ENCODE assay signal across 8 mouse cellular contexts in genomic region chr8:117802299-117802689, GRCm38 (mm10). TPM values are rescaled to one million over a fixed set of nuclear protein-coding genes. Genes with fewer than 3 reads are reported as not detected.
DNase-seq lines count a peak whose midpoint lies in the region; ATAC-seq lines count a peak whose summit lies in the region.

No protein-coding gene starts in this region.

- H3K9me3 ChIP-seq in neural tube, embryonic 11.5 days (ENCODE audit: control insufficient read depth, low read length): no peaks in the 10 kb centered on the region
- H3K9me3 ChIP-seq in intestine, embryonic 15.5 days: no peaks in the 10 kb centered on the region
- H3K9me3 ChIP-seq in midbrain, embryonic 15.5 days: no peaks in the 10 kb centered on the region

- 3% methylated on average over 11 of the region's 11 CpGs for WGBS in neural tube, embryonic 11.5 days
- WGBS in intestine, embryonic 15.5 days: 1% methylated on average over 11 of the region's 11 CpGs
- WGBS in midbrain, embryonic 15.5 days: 3% methylated on average over 11 of the region's 11 CpGs

- H3K27me3 ChIP-seq in neural tube, embryonic 11.5 days (ENCODE audit: control insufficient read depth, insufficient read depth, low read length): no peaks in the 10 kb centered on the region
- no peaks in the 10 kb centered on the region for H3K27me3 ChIP-seq in intestine, embryonic 15.5 days (replicated peaks)
- no peaks in the 10 kb centered on the region for H3K27me3 ChIP-seq in midbrain, embryonic 15.5 days (replicated peaks)

- no peaks in the 10 kb centered on the region for H3K36me3 ChIP-seq in neural tube, embryonic 11.5 days (ENCODE audit: control insufficient read depth, insufficient read depth, low read length)
- H3K36me3 ChIP-seq in intestine, embryonic 15.5 days: 0 out of 2 replicates have a peak, but pooled peaks cover 3% of the 10 kb centered on the region
- no peaks in the 10 kb centered on the region for H3K36me3 ChIP-seq in midbrain, embryonic 15.5 days (replicated peaks)

- peak overlapping the region; percentile 19 for H3K9ac ChIP-seq in neural tube, embryonic 11.5 days (ENCODE audit: low read length)
- H3K9ac ChIP-seq in intestine, embryonic 15.5 days: peak overlapping the region; percentile 52
- peak overlapping the region; percentile 84 for H3K9ac ChIP-seq in midbrain, embryonic 15.5 days

- 0 out of 2 replicates have a peak overlapping the region, but pooled peaks have one; percentile 1 for H3K27ac ChIP-seq in neural tube, embryonic 11.5 days (ENCODE audit: low read depth, low read length)
- peak overlapping the region; percentile 88 for H3K27ac ChIP-seq in intestine, embryonic 15.5 days
- peak overlapping the region; percentile 88 for H3K27ac ChIP-seq in midbrain, embryonic 15.5 days

- H3K4me1 ChIP-seq in neural tube, embryonic 11.5 days (ENCODE audit: control insufficient read depth, insufficient read depth, low read length): peaks cover 6% of the 10 kb centered on the region; the same call in 1 of the 2 replicates
- peaks cover 22% of the 10 kb centered on the region for H3K4me1 ChIP-seq in intestine, embryonic 15.5 days (replicated peaks)
- H3K4me1 ChIP-seq in midbrain, embryonic 15.5 days: peaks cover 16% of the 10 kb centered on the region

- peak overlapping the region; percentile 76 for H3K4me3 ChIP-seq in neural tube, embryonic 11.5 days (ENCODE audit: low read depth, low read length)
- H3K4me3 ChIP-seq in intestine, embryonic 15.5 days (replicated peaks): peak overlapping the region; percentile 84
- H3K4me3 ChIP-seq in midbrain, embryonic 15.5 days: peak overlapping the region; percentile 93

- peak; percentile 66 for ATAC-seq in neural tube, embryonic 11.5 days (ENCODE audit: insufficient read depth, low FRiP score, low TSS enrichment)
- ATAC-seq in intestine, embryonic 15.5 days: peak; percentile 60
- ATAC-seq in midbrain, embryonic 15.5 days (replicated peaks): peak; percentile 85

- peak; percentile 11 for DNase-seq in embryo, embryonic 11.5 days (ENCODE audit: low read depth, low spot score)
- no peak for DNase-seq in embryo, embryonic 11 days
- no peak for DNase-seq in neural tube, embryonic 11.5 days (ENCODE audit: low spot score)
- DNase-seq in neural tube, embryonic 10.5 days (ENCODE audit: extremely low spot score, low spot score): no peak
- no peak for DNase-seq in right cerebral cortex, postnatal 25 days
- DNase-seq in embryo, embryonic 10.5 days (ENCODE audit: low spot score): no peak

- peak overlapping the region; percentile 45 for H3K4me2 ChIP-seq in neural tube, embryonic 11.5 days (ENCODE audit: low read depth)
- peak overlapping the region; percentile 71 for H3K4me2 ChIP-seq in intestine, embryonic 15.5 days (replicated peaks)
- peak overlapping the region; percentile 77 for H3K4me2 ChIP-seq in midbrain, embryonic 15.5 days

RNA-seq across cellular contexts. Expression of gene Mphosph6, which starts 0.6 kb away (rescaled TPM):
- polyA plus RNA-seq in neural tube, embryonic 11.5 days (2014; fragmentation: Nextera tagmentation; extraction: Ambion mirVana): 59.5 and 59.9 TPM in 2 replicates
- polyA plus RNA-seq in intestine, embryonic 15.5 days (2015; fragmentation: Nextera tagmentation; extraction: Ambion mirVana): 49.7 and 54.5 TPM in 2 replicates
- 28.8 and 29.8 TPM in 2 replicates for polyA plus RNA-seq in midbrain, embryonic 15.5 days (2015; fragmentation: Nextera tagmentation; extraction: Ambion mirVana)

Comparison
In these comparisons a context has a peak if more than half of its experiments do, and no peak if none do; other contexts are left out.
1. H3K27ac ChIP-seq: peak in every context shown above with its lines; median percentile 88 in intestine, embryonic 15.5 days; 88 in midbrain, embryonic 15.5 days; 1 in neural tube, embryonic 11.5 days.
2. H3K9ac ChIP-seq: peak in every context shown above with its lines; median percentile 84 in midbrain, embryonic 15.5 days; 52 in intestine, embryonic 15.5 days; 19 in neural tube, embryonic 11.5 days.